Mouse (Mus musculus) urinary bladder, postnatal 4 days (tissue): Measurements from ENCODE around the gene Kmt2d.
A peak's percentile ranks its signal among the peaks of the same experiment; 100 is the strongest.

Experiments
- DNase-seq, 2 experiments: peaks; one replicate each; pipeline ENCODE4 v3.0.0; 2021 to 2022; ENCODE audit warnings: low spot score in 2 of 2

Gene Kmt2d

GRCm38 (mm10) chr15:98859319-98860043 lies 11.5 kb downstream of the Kmt2d start:
- DNase-seq: no peak

GRCm38 (mm10) chr15:98854214-98854613 lies 16.8 kb downstream of the Kmt2d start:
- DNase-seq: no peak

- peak in 1 of 2 experiments; percentile 58 for DNase-seq
Observed at GRCm38 (mm10) chr15:98853161-98853937, 17.7 kb downstream of the Kmt2d start.

- DNase-seq: no peak
Observed at GRCm38 (mm10) chr15:98852733-98853132, 18.3 kb downstream of the Kmt2d start.

- DNase-seq: no peak
Observed at GRCm38 (mm10) chr15:98852071-98852470, 18.9 kb downstream of the Kmt2d start.

- DNase-seq: no peak
Observed at GRCm38 (mm10) chr15:98851229-98851818, 19.7 kb downstream of the Kmt2d start.

- no peak for DNase-seq
Observed at GRCm38 (mm10) chr15:98850668-98851067, 20.3 kb downstream of the Kmt2d start.

- no peak for DNase-seq
Observed at GRCm38 (mm10) chr15:98849956-98850600, 20.9 kb downstream of the Kmt2d start.

GRCm38 (mm10) chr15:98849165-98849564 lies 21.8 kb downstream of the Kmt2d start:
- no peak for DNase-seq

- DNase-seq: no peak
Observed at GRCm38 (mm10) chr15:98846140-98846539, 24.9 kb downstream of the Kmt2d start.

- DNase-seq: no peak
Observed at GRCm38 (mm10) chr15:98845149-98845548, 25.9 kb downstream of the Kmt2d start.

- peak in 1 of 2 experiments; percentile 15 for DNase-seq
Observed at GRCm38 (mm10) chr15:98843595-98844223, 27.3 kb downstream of the Kmt2d start.

GRCm38 (mm10) chr15:98839671-98840585 lies 31.1 kb downstream of the Kmt2d start:
- peak in 1 of 2 experiments; percentile 16 for DNase-seq

GRCm38 (mm10) chr15:98839161-98839560 lies 31.8 kb downstream of the Kmt2d start:
- DNase-seq: no peak

- no peak for DNase-seq
Observed at GRCm38 (mm10) chr15:98837743-98838103, 33.3 kb downstream of the Kmt2d start.

GRCm38 (mm10) chr15:98837006-98837742 lies 33.8 kb downstream of the Kmt2d start:
- DNase-seq: no peak

- no peak for DNase-seq
Observed at GRCm38 (mm10) chr15:98835291-98835690, 35.7 kb downstream of the Kmt2d start.

GRCm38 (mm10) chr15:98834059-98834458 lies 36.9 kb downstream of the Kmt2d start:
- no peak for DNase-seq

- no peak for DNase-seq
Observed at GRCm38 (mm10) chr15:98833281-98833680, 37.7 kb downstream of the Kmt2d start.
